Mouse (Mus musculus) MEL (cell line): ENCODE results near the gene Chchd1. TPM values are rescaled to one million over a fixed set of nuclear protein-coding genes. Genes with fewer than 3 reads are reported as not detected.

ENCODE experiments used
- DNase-seq: peaks from one replicate; pipeline ENCODE4 v3.0.0; 2011; ENCODE audit warnings: low read depth, low spot score
- H3K27ac ChIP-seq: 2 replicates; pipeline ENCODE4 v1.5.1; 2012; ENCODE audit warnings: low read depth, mild to moderate bottlenecking, control low read depth, low read length, moderate library complexity; ENCODE audit not compliant: control insufficient read depth
- H3K27me3 ChIP-seq, 2 experiments: fragments of 150-350 bp in 1 of 2; sonication (generic) in 1 of 2; 2 replicates each; pipeline ENCODE4 v1.6.1; 2012; ENCODE audit warnings: low read length in 2 of 2, mild to moderate bottlenecking in 2 of 2, improper control_type of control experiment in 1 of 2, moderate library complexity in 1 of 2; ENCODE audit not compliant: insufficient read depth in 2 of 2, control insufficient read depth in 1 of 2
- H3K36me3 ChIP-seq, 2 experiments: 2 replicates each; pipeline ENCODE4 v1.6.1; 2012 to 2014; ENCODE audit warnings: low read length in 2 of 2, improper control_type of control experiment in 1 of 2, inconsistent platforms in 1 of 2, mild to moderate bottlenecking in 1 of 2; ENCODE audit not compliant: insufficient read depth in 2 of 2, control insufficient read depth in 1 of 2
- H3K4me1 ChIP-seq, 2 experiments: fragments of 150-350 bp in 1 of 2; sonication (generic) in 1 of 2; 2 replicates each; pipeline ENCODE4 v1.6.1; 2012; ENCODE audit warnings: low read length in 2 of 2, improper control_type of control experiment in 1 of 2, mild to moderate bottlenecking in 1 of 2; ENCODE audit not compliant: insufficient read depth in 2 of 2, control insufficient read depth in 1 of 2
- H3K4me3 ChIP-seq, 2 experiments: fragments of 150-350 bp in 1 of 2; sonication (generic) in 1 of 2; 2 replicates each; pipeline ENCODE4 v1.5.1; 2012; ENCODE audit warnings: low read depth in 2 of 2, low read length in 2 of 2, mild to moderate bottlenecking in 2 of 2, moderate library complexity in 2 of 2, control low read depth in 1 of 2, improper control_type of control experiment in 1 of 2; ENCODE audit not compliant: control insufficient read depth in 1 of 2, insufficient read depth in 1 of 2
- H3K79me2 ChIP-seq: 2 replicates; pipeline ENCODE4 v1.6.1; 2012; ENCODE audit warnings: mild to moderate bottlenecking, low read length, moderate library complexity; ENCODE audit not compliant: control insufficient read depth, poor library complexity, insufficient read depth
- H3K9ac ChIP-seq: 2 replicates; pipeline ENCODE4 v1.6.1; 2012; ENCODE audit warnings: low read depth, mild to moderate bottlenecking, control low read depth, low read length, moderate library complexity; ENCODE audit not compliant: control insufficient read depth, poor library complexity, severe bottlenecking
- H3K9me3 ChIP-seq: fragments of 150-350 bp; sonication (generic); replicated peaks from 2 replicates; pipeline ENCODE4 v1.6.1; 2012; ENCODE audit warnings: mild to moderate bottlenecking, low read length, improper control_type of control experiment, moderate library complexity; ENCODE audit not compliant: insufficient read depth
- BHLHE40 ChIP-seq: IDR thresholded peaks from 2 replicates; pipeline ENCODE4 v1.6.1; 2012; ENCODE audit warnings: low read depth, mild to moderate bottlenecking, inconsistent platforms, low read length, improper control_type of control experiment, borderline replicate concordance
- CHD1 ChIP-seq: IDR thresholded peaks from 2 replicates; pipeline ENCODE4 v1.6.1; 2012; ENCODE audit warnings: low read depth, mild to moderate bottlenecking, inconsistent platforms, low read length, improper control_type of control experiment
- CHD2 ChIP-seq: IDR thresholded peaks from 2 replicates; pipeline ENCODE4 v1.6.1; 2011; ENCODE audit warnings: low read length, improper control_type of control experiment
- ELF1 ChIP-seq: IDR thresholded peaks from 2 replicates; pipeline ENCODE4 v1.6.1; 2014; ENCODE audit warnings: low read depth, mild to moderate bottlenecking, inconsistent platforms, low read length, improper control_type of control experiment, moderate library complexity
- EP300 ChIP-seq, 2 experiments: IDR thresholded peaks; 2 replicates each; pipeline ENCODE4 v1.6.1; 2011; ENCODE audit warnings: improper control_type of control experiment in 2 of 2, low read length in 2 of 2, low read depth in 1 of 2, mild to moderate bottlenecking in 1 of 2
- ETS1 ChIP-seq: IDR thresholded peaks from 2 replicates; pipeline ENCODE4 v1.6.1; 2012; ENCODE audit warnings: low read depth, mild to moderate bottlenecking, inconsistent platforms, low read length, improper control_type of control experiment, moderate library complexity
- GABPA ChIP-seq: IDR thresholded peaks from 2 replicates; pipeline ENCODE4 v1.6.1; 2012; ENCODE audit warnings: low read depth, mild to moderate bottlenecking, inconsistent platforms, low read length, improper control_type of control experiment, moderate library complexity
- GATA1 ChIP-seq: IDR thresholded peaks from 2 replicates; pipeline ENCODE4 v1.6.1; 2011; ENCODE audit warnings: low read depth, low read length, improper control_type of control experiment
- JUND ChIP-seq: IDR thresholded peaks from 2 replicates; pipeline ENCODE4 v1.6.1; 2011; ENCODE audit warnings: low read depth, mild to moderate bottlenecking, improper control_type of control experiment, low read length
- MAFK ChIP-seq: IDR thresholded peaks from 2 replicates; pipeline ENCODE4 v1.6.1; 2011; ENCODE audit warnings: low read depth, mild to moderate bottlenecking, low read length, improper control_type of control experiment, borderline replicate concordance
- MEF2A ChIP-seq: IDR thresholded peaks from 2 replicates; pipeline ENCODE4 v1.6.1; 2014; ENCODE audit warnings: low read depth, mild to moderate bottlenecking, inconsistent platforms, low read length, improper control_type of control experiment; ENCODE audit not compliant: poor library complexity, insufficient replicate concordance, severe bottlenecking; ENCODE audit errors: extremely low read depth
- MYB ChIP-seq: IDR thresholded peaks from 2 replicates; pipeline ENCODE4 v1.6.1; 2011; ENCODE audit warnings: mild to moderate bottlenecking, low read depth, low read length, improper control_type of control experiment
- MYC ChIP-seq: IDR thresholded peaks from 2 replicates; pipeline ENCODE4 v1.6.1; 2011; ENCODE audit warnings: low read depth, mild to moderate bottlenecking, low read length, improper control_type of control experiment, moderate library complexity
- POLR2AphosphoS5 ChIP-seq: IDR thresholded peaks from 2 replicates; pipeline ENCODE4 v1.6.1; 2012; ENCODE audit warnings: low read depth, borderline replicate concordance, mild to moderate bottlenecking, inconsistent platforms, low read length, moderate library complexity, mixed read lengths
- TAL1 ChIP-seq: IDR thresholded peaks from 2 replicates; pipeline ENCODE4 v1.6.1; 2012; ENCODE audit warnings: mild to moderate bottlenecking, inconsistent platforms, low read length, moderate library complexity, mixed read lengths
- TCF12 ChIP-seq: IDR thresholded peaks from 2 replicates; pipeline ENCODE4 v1.6.1; 2014; ENCODE audit warnings: low read depth, mild to moderate bottlenecking, inconsistent platforms, low read length, improper control_type of control experiment, moderate library complexity
- UBTF ChIP-seq: IDR thresholded peaks from 2 replicates; pipeline ENCODE4 v1.6.1; 2012; ENCODE audit warnings: low read depth, mild to moderate bottlenecking, inconsistent platforms, low read length, improper control_type of control experiment, moderate library complexity, borderline replicate concordance; ENCODE audit not compliant: insufficient read depth
- USF1 ChIP-seq: IDR thresholded peaks from 2 replicates; pipeline ENCODE4 v1.6.1; 2014; ENCODE audit warnings: low read depth, mild to moderate bottlenecking, inconsistent platforms, low read length, improper control_type of control experiment, moderate library complexity
- USF2 ChIP-seq, 2 experiments: IDR thresholded peaks; 2 replicates each; pipeline ENCODE4 v1.6.1; 2011 to 2012; ENCODE audit warnings: improper control_type of control experiment in 2 of 2, low read length in 2 of 2, borderline replicate concordance in 1 of 2, inconsistent platforms in 1 of 2, low read depth in 1 of 2, mild to moderate bottlenecking in 1 of 2; ENCODE audit not compliant: insufficient read depth in 1 of 2
- ZMIZ1 ChIP-seq: IDR thresholded peaks from 2 replicates; pipeline ENCODE4 v1.6.1; 2012; ENCODE audit warnings: low read depth, mild to moderate bottlenecking, inconsistent platforms, low read length, improper control_type of control experiment, moderate library complexity
- ZNF384 ChIP-seq: IDR thresholded peaks from 2 replicates; pipeline ENCODE4 v1.6.1; 2012; ENCODE audit warnings: low read depth, mild to moderate bottlenecking, inconsistent platforms, low read length, improper control_type of control experiment
- polyA plus RNA-seq, 2 experiments: library from polyadenylated mRNA; stranded (reverse) in 1 of 2; unstranded in 1 of 2; fragments of >175 nt in 1 of 2; fragments of >200 nt in 1 of 2; gene quantifications; 2 replicates each; pipeline versions ENCODE4 v1.2.1 to v1.2.4; 2012; ENCODE audit warnings: low replicate concordance in 2 of 2, low read depth in 1 of 2; ENCODE audit not compliant: insufficient read length in 2 of 2, insufficient read depth in 1 of 2, missing spikeins in 1 of 2
- total RNA-seq: library from RNA; depleted of rRNA; stranded (reverse); fragments of 300-350 nt; gene quantifications from 2 replicates; pipeline ENCODE4 v1.2.3, GENCODE M21; 2012

The Chchd1 gene
- total and polyA plus RNA-seq, 3 experiments: 136 to 164 TPM; not detected in 1

- Histone ChIP-seq H3K9me3 (no peaks in the 10 kb centered on the region), H3K79me2 (no peaks in the 10 kb centered on the region), H3K27me3 (peaks cover 0 to 8% of the 10 kb centered on the region in 2 experiments; a peak in 1 of 4 replicates), H3K36me3 (peaks cover 0 to 3% of the 10 kb centered on the region in 2 experiments; a peak in 1 of 4 replicates), H3K4me1 (peaks cover 0 to 15% of the 10 kb centered on the region in 2 experiments; a peak in 2 of 4 replicates), H3K4me3 (no peak overlapping the region), H3K27ac (no peak overlapping the region), H3K9ac (no peak overlapping the region)
- TF ChIP-seq GABPA (no peak), USF1 (no peak), MYC (no peak), EP300 (IDR thresholded peaks at IDR 0.05; ENCODE audit: low read depth in 1 of 2, low read length in 2 of 2) (no peak), ZMIZ1 (no peak), TCF12 (no peak), JUND (no peak), BHLHE40 (no peak), USF2 (IDR thresholded peaks at IDR 0.05; ENCODE audit: borderline replicate concordance in 1 of 2, insufficient read depth in 1 of 2, low read depth in 1 of 2, low read length in 2 of 2) (no peak), ZNF384 (no peak), ELF1 (no peak), POLR2AphosphoS5 (no peak), MYB (no peak), MAFK (no peak), CHD1 (no peak), ETS1 (no peak), TAL1 (no peak), GATA1 (no peak), MEF2A (no peak), UBTF (no peak)
- DNase-seq: no peak
Measured at GRCm38 (mm10) chr14:20658902-20659301, 43.9 kb upstream of the Chchd1 start.

GRCm38 (mm10) chr14:20659687-20660086 lies 43.1 kb upstream of the Chchd1 start:
- Histone ChIP-seq H3K27me3 (peaks cover 0 to 12% of the 10 kb centered on the region in 2 experiments; a peak in 1 of 4 replicates), H3K9me3 (no peaks in the 10 kb centered on the region), H3K36me3 (no peaks in the 10 kb centered on the region), H3K4me3 (no peak overlapping the region), H3K79me2 (no peaks in the 10 kb centered on the region), H3K27ac (no peak overlapping the region), H3K9ac (no peak overlapping the region), H3K4me1 (peaks cover 0 to 15% of the 10 kb centered on the region in 2 experiments; a peak in 2 of 4 replicates)
- no peak for DNase-seq
- TF ChIP-seq CHD2: no peak
